Mouse (Mus musculus): Measurements from ENCODE around the gene Katnal1. TPM values are rescaled to one million over a fixed set of nuclear protein-coding genes. Genes with fewer than 3 reads are reported as not detected.
A peak's percentile ranks its signal among the peaks of the same experiment; 100 is the strongest.

Gene Katnal1
- polyA plus RNA-seq, 1 experiment from 2014 or later = 6.6 TPM

GRCm38 (mm10) chr5:148910066-148910465, 19.1 kb downstream of the Katnal1 start:
- Histone ChIP-seq H3K9ac (ENCODE audit: low read depth, low read length) (no peak overlapping the region), H3K4me3 (replicated peaks; ENCODE audit: low read depth, low read length) (no peak overlapping the region), H3K27me3 (ENCODE audit: insufficient read depth, low read length) (no peaks in the 10 kb centered on the region), H3K4me1 (replicated peaks; ENCODE audit: insufficient read depth, low read length) (peaks cover 8% of the 10 kb centered on the region), H3K27ac (no peak overlapping the region), H3K36me3 (ENCODE audit: insufficient read depth, low read length) (0 out of 2 replicates have a peak, but pooled peaks cover 4% of the 10 kb centered on the region), H3K9me3 (replicated peaks; ENCODE audit: low read length) (no peaks in the 10 kb centered on the region), H3K4me2 (ENCODE audit: low read length) (no peak overlapping the region)
- TF ChIP-seq CTCF (IDR thresholded peaks at IDR 0.05; ENCODE audit: low read depth) = no peak
- DNase-seq (ENCODE audit: low spot score) (no peak), ATAC-seq (replicated peaks; ENCODE audit: low FRiP score, low read depth) (no peak)
- WGBS = 87% methylated on average over 4 of the region's 4 CpGs

GRCm38 (mm10) chr5:148909402-148909801, 19.7 kb downstream of the Katnal1 start:
- Histone ChIP-seq H3K4me3 (replicated peaks; ENCODE audit: low read depth, low read length) (no peak overlapping the region), H3K9me3 (replicated peaks; ENCODE audit: low read length) (no peaks in the 10 kb centered on the region), H3K27me3 (ENCODE audit: insufficient read depth, low read length) (no peaks in the 10 kb centered on the region), H3K4me1 (replicated peaks; ENCODE audit: insufficient read depth, low read length) (peaks cover 8% of the 10 kb centered on the region), H3K9ac (ENCODE audit: low read depth, low read length) (0 out of 2 replicates have a peak overlapping the region, but pooled peaks have one; percentile 3), H3K36me3 (ENCODE audit: insufficient read depth, low read length) (0 out of 2 replicates have a peak, but pooled peaks cover 4% of the 10 kb centered on the region), H3K4me2 (ENCODE audit: low read length) (no peak overlapping the region), H3K27ac (peak overlapping the region; percentile 39; the same call in 1 of the 2 replicates)
- ATAC-seq (replicated peaks; ENCODE audit: low FRiP score, low read depth) (peak; percentile 53), DNase-seq (ENCODE audit: low spot score) (peak; percentile 89)
- peak; percentile 74 for TF ChIP-seq CTCF (IDR thresholded peaks at IDR 0.05; ENCODE audit: low read depth)
- 21% methylated on average over 6 of the region's 6 CpGs for WGBS

- DNase-seq (ENCODE audit: low spot score) = peak; percentile 69
- Histone ChIP-seq H3K9ac (ENCODE audit: low read depth, low read length) (0 out of 2 replicates have a peak overlapping the region, but pooled peaks have one; percentile 3), H3K36me3 (ENCODE audit: insufficient read depth, low read length) (0 out of 2 replicates have a peak, but pooled peaks cover 4% of the 10 kb centered on the region), H3K9me3 (replicated peaks; ENCODE audit: low read length) (no peaks in the 10 kb centered on the region), H3K27me3 (ENCODE audit: insufficient read depth, low read length) (no peaks in the 10 kb centered on the region), H3K4me2 (ENCODE audit: low read length) (no peak overlapping the region), H3K27ac (peak overlapping the region; percentile 39; the same call in 1 of the 2 replicates), H3K4me1 (replicated peaks; ENCODE audit: insufficient read depth, low read length) (peaks cover 8% of the 10 kb centered on the region), H3K4me3 (replicated peaks; ENCODE audit: low read depth, low read length) (no peak overlapping the region)
- WGBS = 35% methylated on average over 7 of the region's 7 CpGs
- peak; percentile 38; the same call in 1 of the 2 replicates for TF ChIP-seq CTCF (IDR thresholded peaks at IDR 0.05; ENCODE audit: low read depth)
- peak; percentile 77; the same call in 1 of the 2 replicates for ATAC-seq (replicated peaks; ENCODE audit: low FRiP score, low read depth)
These were observed 20.1 kb downstream of the Katnal1 start for GRCm38 (mm10) chr5:148909057-148909395.

GRCm38 (mm10) chr5:148908191-148909056, 20.7 kb downstream of the Katnal1 start:
- H3K9ac ChIP-seq (ENCODE audit: low read depth, low read length) = no peak overlapping the region
- H3K4me3 ChIP-seq (replicated peaks; ENCODE audit: low read depth, low read length) = no peak overlapping the region
- no peak overlapping the region for H3K27ac ChIP-seq
- DNase-seq (ENCODE audit: low spot score) (no peak), ATAC-seq (replicated peaks; ENCODE audit: low FRiP score, low read depth) (no peak)
- H3K4me1 ChIP-seq (replicated peaks; ENCODE audit: insufficient read depth, low read length) = peaks cover 8% of the 10 kb centered on the region
- no peaks in the 10 kb centered on the region for H3K27me3 ChIP-seq (ENCODE audit: insufficient read depth, low read length)
- H3K9me3 ChIP-seq (replicated peaks; ENCODE audit: low read length) = no peaks in the 10 kb centered on the region
- 58% methylated on average over 17 of the region's 17 CpGs for WGBS
- no peak for TF ChIP-seq CTCF (IDR thresholded peaks at IDR 0.05; ENCODE audit: low read depth)
- H3K4me2 ChIP-seq (ENCODE audit: low read length) = no peak overlapping the region
- H3K36me3 ChIP-seq (ENCODE audit: insufficient read depth, low read length) = peaks cover 10% of the 10 kb centered on the region; the same call in 1 of the 2 replicates

- Histone ChIP-seq H3K36me3 (ENCODE audit: insufficient read depth, low read length) (peaks cover 8% of the 10 kb centered on the region; the same call in 1 of the 2 replicates), H3K27ac (no peak overlapping the region), H3K27me3 (ENCODE audit: insufficient read depth, low read length) (no peaks in the 10 kb centered on the region), H3K4me2 (ENCODE audit: low read length) (no peak overlapping the region), H3K9ac (ENCODE audit: low read depth, low read length) (no peak overlapping the region), H3K4me1 (replicated peaks; ENCODE audit: insufficient read depth, low read length) (peaks cover 8% of the 10 kb centered on the region), H3K9me3 (replicated peaks; ENCODE audit: low read length) (no peaks in the 10 kb centered on the region), H3K4me3 (replicated peaks; ENCODE audit: low read depth, low read length) (no peak overlapping the region)
- 78% methylated on average over 4 of the region's 4 CpGs for WGBS
- TF ChIP-seq CTCF (IDR thresholded peaks at IDR 0.05; ENCODE audit: low read depth) = no peak
- DNase-seq (ENCODE audit: low spot score) = no peak
- ATAC-seq (replicated peaks; ENCODE audit: low FRiP score, low read depth) = no peak
These were observed 22.8 kb downstream of the Katnal1 start for GRCm38 (mm10) chr5:148906305-148906704.

- H3K9ac ChIP-seq (ENCODE audit: low read depth, low read length) = no peak overlapping the region
- H3K27me3 ChIP-seq (ENCODE audit: insufficient read depth, low read length) = no peaks in the 10 kb centered on the region
- H3K4me1 ChIP-seq (replicated peaks; ENCODE audit: insufficient read depth, low read length) = peaks cover 8% of the 10 kb centered on the region
- H3K36me3 ChIP-seq (ENCODE audit: insufficient read depth, low read length) = peaks cover 8% of the 10 kb centered on the region; the same call in 1 of the 2 replicates
- peak; percentile 67 for DNase-seq (ENCODE audit: low spot score)
- no peak overlapping the region for H3K27ac ChIP-seq
- no peak overlapping the region for H3K4me2 ChIP-seq (ENCODE audit: low read length)
- ATAC-seq (replicated peaks; ENCODE audit: low FRiP score, low read depth) = no peak
- H3K9me3 ChIP-seq (replicated peaks; ENCODE audit: low read length) = no peaks in the 10 kb centered on the region
- H3K4me3 ChIP-seq (replicated peaks; ENCODE audit: low read depth, low read length) = no peak overlapping the region
- TF ChIP-seq CTCF (IDR thresholded peaks at IDR 0.05; ENCODE audit: low read depth) = peak; percentile 74
- 63% methylated on average over 6 of the region's 6 CpGs for WGBS
These were observed 24.3 kb downstream of the Katnal1 start for GRCm38 (mm10) chr5:148904846-148905245.

Data from kidney, postnatal 0 days (tissue).